Mouse (Mus musculus) embryo, embryonic 9.5 days (tissue): ENCODE data around the gene Eral1.

Experiments used
- DNase-seq: peaks from one replicate; pipeline ENCODE4 v3.0.0-alpha.2; 2017; ENCODE audit errors: extremely low spot score

Eral1 gene

DNA sequence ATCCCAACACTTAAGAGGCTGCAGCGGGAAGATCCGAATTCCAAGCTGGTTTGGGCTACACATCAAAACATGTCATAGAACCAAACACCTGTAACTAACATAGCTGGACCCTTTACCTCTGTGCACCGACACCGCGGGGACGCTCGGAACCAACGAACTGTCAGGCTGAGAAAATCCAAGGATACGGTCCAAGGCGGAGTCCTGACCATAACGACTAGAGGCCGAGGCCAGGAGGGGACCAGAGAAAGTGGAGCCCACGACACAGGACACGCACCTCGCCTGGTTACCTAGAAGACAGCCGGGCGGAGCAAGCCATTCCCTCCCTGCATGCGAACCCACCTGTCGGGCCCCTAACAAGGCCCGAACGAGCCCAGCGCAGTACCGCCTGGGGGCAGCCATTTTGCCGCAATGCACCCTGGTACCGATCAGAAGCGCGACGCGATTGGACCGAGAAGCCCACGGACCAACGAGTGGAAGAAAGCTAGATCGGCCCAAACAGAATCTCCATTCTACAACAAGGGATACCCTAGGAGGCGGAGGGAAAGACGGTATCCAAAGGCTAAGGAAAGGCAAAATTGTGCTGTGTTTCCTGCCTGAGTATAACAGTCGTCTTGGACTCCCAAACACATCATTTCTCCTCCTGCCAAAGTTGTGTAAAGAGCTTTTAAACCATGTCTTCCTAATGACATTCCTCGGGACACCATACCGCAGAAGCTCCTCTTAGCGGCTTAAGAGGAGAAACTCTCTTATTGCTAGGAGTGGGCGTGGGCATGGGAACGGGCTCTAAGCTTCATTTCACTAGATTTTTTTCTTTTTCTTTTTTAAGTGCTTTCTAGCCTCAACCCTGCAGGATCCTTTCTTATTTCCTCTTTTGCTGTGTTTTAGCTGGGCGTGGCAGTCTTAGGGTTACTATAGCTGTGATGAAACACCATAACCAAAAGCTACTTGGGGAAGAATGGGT is at the start of gene Eral1:
Gene Eral1, minus strand, starts transcription at position 423 of the 961 bp plus-strand sequence.
- peak; percentile 83 for DNase-seq

DNA sequence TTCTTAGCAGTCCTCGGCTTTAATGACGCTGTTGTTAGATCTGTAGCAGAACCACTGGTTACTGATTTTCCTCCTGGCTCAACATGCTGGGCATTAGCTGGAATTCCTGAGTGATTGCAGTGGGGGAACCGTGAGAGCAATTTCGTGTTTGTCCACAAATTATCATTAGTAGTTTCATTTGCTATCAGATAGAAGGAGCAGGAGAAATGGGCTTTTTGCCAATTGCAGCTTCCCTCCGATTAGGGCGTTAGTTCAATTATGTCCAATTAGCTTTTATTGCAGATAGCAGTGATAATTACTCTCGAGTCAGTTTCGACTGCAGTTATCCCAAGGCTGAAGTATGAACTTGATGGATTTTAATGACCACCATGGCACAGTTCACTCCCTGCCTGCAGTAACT is 49.3 kb upstream of the Eral1 start:
- no peak for DNase-seq

DNA sequence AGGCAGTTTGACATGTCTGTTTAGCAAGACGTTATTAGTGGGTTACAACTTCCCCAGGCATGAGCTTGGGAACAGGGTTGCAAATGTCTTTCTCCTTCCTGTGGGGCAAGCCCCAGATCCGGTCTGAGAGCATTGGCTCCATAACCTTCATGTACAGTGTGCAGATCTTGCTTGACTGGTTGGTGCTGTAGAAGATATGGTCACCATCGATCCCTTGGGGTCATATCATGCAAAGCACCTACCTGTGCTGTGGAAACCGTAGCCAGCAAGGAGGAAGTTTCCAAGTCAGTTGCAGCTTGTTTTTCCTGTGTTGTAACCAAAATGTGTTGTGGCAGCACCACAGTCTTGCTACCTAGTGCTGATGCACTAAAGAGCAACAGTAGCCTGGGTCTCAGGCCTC is 46.6 kb upstream of the Eral1 start:
- DNase-seq, result no peak

DNA sequence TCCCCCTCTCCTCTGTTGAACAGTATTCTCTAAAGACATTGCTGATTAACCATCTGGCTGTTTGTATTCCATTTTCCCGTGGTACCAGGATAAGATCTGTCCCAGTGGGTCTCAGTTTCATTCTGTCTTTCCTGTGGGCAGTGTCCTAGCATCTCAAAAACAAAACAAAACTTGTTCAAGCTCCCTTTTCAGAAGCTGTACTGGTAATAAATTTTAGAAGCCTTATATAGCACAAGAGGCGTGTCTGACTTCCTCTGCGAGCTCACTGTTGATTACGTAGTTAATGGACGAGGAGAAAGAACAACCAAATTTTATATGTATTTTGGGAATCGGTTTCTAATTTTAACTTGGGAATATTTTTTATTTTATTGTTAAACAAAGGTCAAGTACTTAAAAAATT is 45.5 kb upstream of the Eral1 start:
- no peak for DNase-seq

DNA sequence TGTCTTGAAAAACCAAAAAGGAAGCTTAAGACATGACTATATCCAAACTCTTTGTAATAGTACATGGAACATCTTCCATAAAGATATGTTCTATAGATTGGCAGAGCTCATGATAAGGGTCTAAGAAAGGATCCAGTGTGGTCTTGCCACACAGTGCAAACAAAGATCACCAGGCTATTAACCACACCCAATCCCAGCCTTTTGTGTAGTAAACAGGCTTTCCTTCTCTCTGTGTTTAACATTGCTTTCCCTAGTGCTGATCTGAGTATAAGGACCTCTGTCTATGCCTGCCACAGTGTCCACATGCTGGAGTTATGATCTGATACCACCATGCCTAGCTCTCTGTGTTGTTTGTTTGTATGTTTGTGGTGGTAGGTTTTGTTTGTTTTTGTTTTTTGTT is 43.6 kb upstream of the Eral1 start:
- no peak for DNase-seq

DNA sequence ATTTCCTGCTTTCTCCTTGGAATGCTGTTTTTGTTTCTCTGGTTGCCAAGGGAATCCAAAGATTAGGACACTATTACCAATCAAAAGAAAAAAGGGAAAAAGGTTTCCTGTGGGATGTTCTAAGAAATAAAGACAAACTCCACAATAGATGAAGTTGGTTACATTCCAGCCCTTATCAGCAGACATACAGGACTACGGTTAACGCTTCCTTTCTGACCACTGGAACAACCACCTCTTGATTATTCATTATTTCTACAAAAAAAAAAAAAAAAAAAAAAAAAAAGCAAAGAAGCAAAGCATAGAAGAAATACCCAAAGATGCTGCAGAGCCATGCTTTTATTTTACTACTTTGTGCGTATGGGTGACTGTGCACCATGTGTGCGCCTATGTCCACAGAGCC is 42.6 kb upstream of the Eral1 start:
- no peak for DNase-seq

DNA sequence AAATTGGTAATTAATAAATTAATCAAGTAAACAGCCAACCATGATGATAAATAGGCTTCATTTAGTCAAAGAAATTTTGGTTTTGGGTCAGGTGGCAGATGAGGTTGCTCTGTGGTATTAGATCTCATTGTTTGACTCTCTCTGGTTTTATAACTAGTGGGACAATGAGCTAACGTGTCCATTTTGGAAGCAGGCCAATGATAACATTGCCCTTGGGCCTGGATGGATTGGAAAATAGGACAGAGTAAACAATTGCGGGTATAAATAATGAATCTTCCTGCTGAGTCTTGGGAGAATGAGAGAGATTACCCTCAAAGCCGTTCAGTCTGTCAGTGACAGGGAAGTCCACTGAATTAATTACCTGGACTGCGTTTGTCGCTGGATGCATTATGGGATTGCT is 41.0 kb upstream of the Eral1 start:
- no peak for DNase-seq

DNA sequence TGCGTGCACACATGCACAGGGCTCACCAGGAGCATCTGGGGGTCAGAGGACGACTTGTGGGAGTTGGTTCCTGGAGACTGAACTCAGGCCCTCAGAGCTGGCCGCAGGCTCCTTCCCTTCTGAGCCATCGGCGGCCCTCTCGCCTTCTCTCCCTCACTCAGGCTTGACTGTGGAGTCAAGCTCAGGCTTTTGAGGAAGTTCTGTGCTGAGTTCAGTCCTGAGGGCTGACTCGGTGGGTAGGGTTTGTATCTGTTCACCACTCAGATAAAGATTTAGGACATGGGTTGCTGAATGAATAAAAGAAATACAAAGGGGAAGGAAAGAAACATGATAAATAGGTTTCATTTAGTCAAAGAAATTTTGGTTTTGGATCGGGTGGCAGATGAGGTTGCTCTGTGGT is 39.7 kb upstream of the Eral1 start:
- DNase-seq, result no peak

DNA sequence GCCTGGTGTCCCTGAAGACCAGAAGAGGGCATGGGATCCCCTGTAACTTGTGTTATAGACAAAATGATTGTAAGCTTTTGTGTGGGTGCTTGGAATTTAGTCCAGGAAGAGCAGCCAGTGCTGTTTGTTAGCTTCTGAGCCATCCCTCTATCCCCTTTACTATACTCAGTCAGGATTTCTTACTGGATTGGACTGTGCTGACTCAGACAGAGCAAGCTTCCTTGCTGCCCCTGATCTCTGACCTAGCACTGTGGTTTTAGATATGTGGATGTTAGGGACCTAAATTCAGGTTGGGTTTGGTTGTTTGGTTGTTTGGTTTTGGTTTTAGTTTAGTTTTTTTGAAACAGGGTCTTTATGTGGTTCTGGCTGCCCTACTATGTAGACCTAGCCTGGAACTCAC is 38.3 kb upstream of the Eral1 start:
- no peak for DNase-seq

DNA sequence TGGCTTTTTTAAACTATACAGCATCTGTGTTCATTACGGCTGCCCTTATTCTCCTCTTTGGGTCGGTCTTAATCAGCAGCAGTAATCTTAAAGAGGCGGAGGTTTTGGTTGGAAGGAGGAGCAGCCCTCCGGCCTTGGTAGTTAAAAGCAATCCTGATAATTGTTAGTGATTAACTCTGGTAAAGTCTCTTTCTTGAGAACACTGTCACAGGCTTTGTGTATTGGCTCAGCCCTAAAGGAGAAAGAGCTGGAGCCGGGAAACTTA is 35.9 kb upstream of the Eral1 start:
- DNase-seq, result peak; percentile 6

DNA sequence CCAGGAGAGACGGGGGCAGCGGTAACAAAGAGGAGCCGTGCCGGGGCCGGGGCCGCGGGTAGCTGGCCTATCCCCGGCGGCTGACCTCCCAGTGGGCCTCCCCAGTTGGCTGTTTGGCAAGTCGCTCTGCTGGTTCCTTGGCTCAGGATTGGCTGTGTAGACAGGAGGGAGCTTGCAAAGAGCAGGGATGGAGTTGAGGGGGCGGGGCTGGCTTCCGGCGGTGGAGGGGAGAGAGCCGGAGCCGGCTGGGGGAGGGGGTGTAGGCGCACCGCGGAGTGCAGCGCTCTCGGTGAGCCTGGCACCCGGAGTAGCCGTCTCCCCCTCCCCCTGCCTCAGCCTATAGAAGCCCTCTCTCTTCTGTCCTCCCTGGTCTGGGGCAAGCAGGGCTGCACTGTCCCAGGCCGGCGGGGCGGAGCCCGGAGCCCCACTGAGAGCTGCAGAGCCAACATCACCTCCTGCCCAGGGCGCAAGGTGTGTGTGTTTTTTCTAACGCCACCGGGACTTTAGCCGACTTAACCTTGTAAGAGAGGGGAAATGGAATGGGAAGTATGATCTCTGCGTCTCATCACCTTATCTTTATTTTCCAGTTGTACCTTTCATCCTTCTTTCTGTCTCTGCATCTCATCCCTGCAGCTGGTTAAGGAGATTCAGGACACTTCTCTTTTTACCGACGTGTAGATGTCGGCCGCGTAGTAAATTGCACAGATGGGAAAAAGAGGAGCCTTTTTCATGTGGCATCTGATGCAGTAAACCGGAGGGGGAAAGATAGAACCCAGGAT is 35.4 kb upstream of the Eral1 start:
- DNase-seq, result peak; percentile 97

DNA sequence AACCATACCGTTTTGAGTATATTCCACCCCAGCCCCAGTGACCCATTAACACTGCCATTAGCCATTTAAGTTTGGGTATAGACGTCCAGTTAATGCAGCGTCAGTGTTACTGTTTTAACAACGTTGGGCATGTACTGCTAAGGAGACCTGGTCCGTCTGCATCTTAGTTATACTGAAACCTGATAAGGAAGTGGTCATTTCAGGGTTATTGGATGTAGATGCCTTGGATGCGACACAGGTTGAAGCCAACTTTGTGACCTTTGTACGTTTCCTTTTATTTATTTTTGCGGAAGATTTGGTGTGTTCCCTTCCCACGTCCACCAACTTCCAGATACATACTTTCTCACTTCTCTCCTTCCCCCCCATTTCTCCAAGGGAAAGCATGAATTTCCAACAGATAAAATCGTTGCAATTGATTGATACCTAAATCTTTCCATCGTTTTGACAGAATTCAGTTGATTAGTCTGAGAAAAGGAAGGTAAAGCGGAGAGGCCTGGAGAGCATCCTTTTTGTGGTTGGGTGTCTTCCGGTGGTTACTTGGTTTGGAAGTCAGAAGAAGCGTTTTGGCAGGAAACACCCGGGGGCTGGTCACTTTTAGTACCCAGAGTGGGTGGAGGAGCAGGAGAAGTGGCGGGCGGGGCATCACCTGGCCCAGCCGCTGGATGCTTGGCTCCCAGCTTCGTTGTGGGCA is 34.6 kb upstream of the Eral1 start:
- peak; percentile 8 for DNase-seq

DNA sequence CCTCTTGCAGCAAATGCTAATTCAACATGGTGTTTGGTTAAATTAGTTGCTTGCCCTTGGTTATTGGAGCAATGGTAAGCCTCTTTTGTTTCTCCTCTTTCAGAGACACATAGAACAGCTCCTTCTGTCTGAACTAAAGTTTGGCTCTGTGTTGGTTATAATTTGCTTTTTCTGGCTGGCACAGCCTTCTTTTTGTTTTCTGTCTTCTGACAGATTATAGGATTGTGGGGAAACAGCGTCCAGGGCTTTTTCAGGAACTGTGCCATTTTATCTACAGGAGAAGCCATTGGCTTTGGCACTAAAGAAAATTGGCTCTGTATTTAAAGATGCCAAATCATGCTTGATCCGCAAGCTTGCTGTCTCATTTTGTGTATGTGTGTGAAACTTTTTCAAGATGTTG is 33.4 kb upstream of the Eral1 start:
- no peak for DNase-seq

DNA sequence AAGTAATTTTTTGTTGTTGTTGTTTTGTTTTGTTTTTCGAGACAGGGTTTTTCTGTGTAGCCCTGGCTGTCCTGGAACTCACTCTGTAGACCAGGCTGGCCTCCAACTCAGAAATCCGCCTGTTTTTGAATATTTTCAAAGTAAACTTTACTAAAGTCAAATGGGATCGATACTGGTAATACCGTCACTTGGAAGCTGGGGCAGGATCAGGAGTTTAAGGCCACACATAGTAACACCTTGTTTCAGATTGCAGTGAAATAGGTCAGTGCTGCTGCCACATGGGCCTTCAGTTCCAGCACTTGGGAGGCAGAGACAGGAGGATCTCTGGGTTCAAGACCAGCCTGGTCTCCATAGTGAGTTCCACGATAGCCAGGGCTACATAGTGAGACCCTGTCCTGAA is 24.3 kb upstream of the Eral1 start:
- DNase-seq, result no peak

DNA sequence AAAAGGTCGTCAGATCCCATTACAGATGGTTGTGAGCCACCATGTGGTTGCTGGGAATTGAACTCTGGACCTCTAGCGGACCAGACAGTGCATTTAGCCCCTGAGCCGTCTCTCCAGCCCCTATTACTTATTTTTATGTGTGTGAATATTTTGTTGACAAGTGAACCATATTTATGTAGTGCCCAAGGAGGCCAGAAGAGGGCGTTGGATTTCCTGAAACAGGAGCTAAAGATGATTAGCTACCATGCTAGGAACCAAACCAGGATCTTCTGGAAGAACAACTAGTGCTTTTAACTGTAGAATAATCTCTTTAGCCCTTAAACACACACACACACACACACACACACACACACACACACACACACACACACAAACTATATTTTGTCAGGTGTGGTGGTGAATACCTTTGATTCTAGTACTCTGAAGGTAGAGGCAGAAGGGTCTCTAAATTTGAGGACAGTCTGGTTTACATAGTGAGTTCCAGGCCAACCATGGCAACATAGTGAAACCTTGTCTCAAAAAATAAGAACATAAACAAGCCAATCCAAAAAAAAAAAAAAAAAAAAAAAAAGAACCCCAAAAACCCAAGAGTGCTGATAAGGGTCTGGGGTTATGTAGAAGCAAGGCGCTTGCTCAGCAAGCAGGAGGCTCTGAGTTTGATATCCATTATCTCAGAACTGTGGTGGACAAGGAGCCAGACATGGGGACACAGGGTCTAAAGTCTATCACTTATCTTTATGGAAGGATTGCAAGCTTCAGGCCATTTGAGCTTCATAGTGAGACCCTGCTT is 23.0 kb upstream of the Eral1 start:
- DNase-seq, result no peak

DNA sequence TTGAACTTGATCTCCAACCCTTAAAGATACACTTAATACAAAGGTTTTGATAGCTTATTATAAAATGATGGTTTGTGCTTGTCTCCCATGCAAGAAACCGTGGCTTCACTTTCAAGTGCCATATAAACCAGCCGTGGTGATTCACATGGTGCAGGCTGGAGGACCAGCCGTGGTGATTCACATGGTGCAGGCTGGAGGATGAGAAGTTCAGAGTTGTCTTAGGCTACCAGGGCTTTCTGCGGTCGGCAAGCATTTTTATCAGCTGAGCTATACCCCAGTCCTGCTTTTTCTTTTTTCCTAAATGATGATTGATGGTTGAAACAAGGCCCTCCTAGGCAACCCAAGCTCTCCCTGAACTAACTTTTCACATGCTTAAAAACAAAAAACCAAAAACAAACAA is 22.0 kb upstream of the Eral1 start:
- DNase-seq, result no peak

DNA sequence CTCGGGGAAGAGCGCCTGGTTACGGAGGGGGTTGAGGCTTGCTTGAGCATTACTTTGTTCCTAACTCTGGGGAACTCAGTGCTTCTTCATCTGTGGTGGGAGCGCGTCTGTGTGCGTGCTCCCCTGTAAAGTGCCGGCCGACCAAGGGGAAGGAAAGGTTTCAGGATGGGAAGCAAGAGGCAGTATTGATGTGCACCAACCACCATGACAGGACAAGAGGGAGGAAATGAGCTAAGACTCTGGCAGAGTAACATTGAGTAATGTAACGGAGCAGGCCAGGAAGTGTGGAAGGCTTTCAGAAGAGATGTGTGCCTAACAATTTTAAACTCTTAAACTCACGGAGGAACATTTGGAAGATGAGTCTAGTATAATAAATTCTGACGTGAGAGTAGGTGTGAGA is 20.6 kb upstream of the Eral1 start:
- no peak for DNase-seq

DNA sequence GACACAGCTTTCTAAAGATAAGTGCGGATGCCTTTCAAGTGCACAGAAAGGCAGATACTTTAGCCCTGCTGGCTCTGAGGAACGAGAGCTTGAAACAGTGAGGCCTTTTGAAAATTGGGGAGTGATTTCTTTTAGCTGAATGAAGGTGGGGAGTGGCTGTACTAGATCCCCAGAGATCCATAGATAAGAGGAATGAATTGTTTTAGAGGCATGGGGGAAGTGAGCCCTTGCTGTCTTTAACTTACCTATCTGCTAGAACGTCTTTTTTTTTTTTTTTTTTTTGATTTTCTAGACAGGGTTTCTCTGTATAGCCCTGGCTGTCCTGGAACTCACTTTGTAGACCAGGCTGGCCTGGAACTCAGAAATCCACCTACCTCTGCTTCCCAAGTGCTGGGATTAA is 16.9 kb upstream of the Eral1 start:
- DNase-seq, result no peak

DNA sequence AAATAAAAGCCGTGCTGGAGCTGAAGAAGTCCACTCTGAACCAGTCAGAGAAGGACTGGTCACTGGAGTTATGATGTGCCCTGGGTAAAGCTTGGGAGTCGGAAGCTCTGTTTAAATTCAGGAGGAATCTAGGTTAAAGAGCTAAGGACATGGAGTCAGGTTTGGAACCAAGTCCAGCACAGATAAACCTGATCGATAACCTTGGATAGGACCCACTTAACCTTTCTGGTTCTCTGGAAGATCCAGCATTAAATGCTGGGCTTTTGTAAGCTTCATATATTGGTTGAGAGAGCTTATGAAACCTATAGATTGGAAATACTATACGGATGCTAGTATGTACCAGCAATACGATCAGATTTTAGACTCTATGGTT is 14.9 kb upstream of the Eral1 start:
- no peak for DNase-seq

DNA sequence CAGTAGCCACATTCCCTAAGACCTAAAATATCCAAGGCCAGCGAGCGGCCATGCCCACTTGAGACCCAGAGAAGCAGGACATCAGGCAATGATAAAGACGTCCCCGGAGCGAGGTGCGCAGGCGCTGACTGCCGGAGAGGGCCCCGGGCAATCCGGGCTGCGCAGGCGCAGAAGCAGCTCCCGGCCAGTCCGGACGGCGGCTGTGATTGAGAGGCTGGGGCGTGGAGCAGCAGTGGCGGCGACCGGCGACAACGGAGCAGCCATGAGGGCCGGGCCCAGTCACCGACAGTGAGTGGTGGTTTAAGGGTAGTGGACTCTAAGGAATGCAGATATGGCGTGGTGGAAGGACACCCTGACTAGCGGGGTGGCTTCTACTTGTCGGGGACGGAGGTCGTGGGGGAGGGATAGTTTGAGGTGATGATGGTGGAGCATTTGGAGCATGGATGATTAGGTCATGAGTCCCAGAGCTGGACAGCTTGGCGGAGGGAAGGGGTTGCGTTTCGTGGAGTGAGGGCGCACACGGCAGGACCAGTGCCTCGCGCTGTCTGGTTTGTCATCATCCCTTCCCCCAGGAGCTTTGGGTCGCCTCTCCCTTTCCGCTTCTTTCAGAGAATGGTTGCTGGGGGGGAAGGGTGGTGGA is 14.4 kb upstream of the Eral1 start, which contains the start of gene Fam222b:
Gene Fam222b, plus strand, starts transcription at position 157 of the 640 bp plus-strand sequence.
- peak; percentile 90 for DNase-seq

DNA sequence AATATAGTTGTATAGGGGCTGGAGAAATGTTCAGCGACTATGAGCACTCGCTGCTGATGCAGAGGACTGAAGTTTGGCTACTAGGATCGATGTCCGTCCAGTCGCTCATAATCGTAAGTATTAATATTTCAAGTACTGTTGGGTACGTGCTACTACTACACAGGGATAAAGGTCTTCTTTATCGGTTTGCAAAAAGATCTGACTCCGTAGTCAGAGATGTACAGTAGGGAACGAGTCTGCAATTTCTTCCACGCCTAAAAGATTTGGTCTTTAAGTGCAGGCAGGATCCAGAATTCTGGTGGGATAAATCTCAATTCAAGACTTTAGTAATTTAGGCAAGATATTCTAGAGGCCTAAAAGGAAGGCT is 13.9 kb upstream of the Eral1 start:
- no peak for DNase-seq
